Mouse (Mus musculus) heart, postnatal 0 days (tissue): ENCODE measurements around the gene Adh5.

Experiments used
- CTCF ChIP-seq: IDR thresholded peaks from 2 replicates; pipeline ENCODE4 v1.5.1; 2016; ENCODE audit warnings: antibody characterized with exemption, control low read depth, low read depth
- EP300 ChIP-seq: IDR thresholded peaks from 2 replicates; pipeline ENCODE4 v1.6.1; 2016; ENCODE audit warnings: antibody characterized with exemption, low read depth

- TF ChIP-seq EP300 (no peak), CTCF (no peak)
Measured at GRCm38 (mm10) chr3:138454711-138455435, 12.0 kb downstream of the Adh5 start.
